Mouse (Mus musculus) urinary bladder, postnatal 25 days (tissue): Measurements from ENCODE around the gene Cnn2.
"Not testable (repeated sequence)": the region's sequence is repeated elsewhere in the genome, so short reads cannot be mapped to it uniquely, and the experiment has no call there.

Source experiments
- DNase-seq: peaks from one replicate; pipeline ENCODE4 v3.0.0; 2022; ENCODE audit warnings: low spot score

The Cnn2 gene

DNA sequence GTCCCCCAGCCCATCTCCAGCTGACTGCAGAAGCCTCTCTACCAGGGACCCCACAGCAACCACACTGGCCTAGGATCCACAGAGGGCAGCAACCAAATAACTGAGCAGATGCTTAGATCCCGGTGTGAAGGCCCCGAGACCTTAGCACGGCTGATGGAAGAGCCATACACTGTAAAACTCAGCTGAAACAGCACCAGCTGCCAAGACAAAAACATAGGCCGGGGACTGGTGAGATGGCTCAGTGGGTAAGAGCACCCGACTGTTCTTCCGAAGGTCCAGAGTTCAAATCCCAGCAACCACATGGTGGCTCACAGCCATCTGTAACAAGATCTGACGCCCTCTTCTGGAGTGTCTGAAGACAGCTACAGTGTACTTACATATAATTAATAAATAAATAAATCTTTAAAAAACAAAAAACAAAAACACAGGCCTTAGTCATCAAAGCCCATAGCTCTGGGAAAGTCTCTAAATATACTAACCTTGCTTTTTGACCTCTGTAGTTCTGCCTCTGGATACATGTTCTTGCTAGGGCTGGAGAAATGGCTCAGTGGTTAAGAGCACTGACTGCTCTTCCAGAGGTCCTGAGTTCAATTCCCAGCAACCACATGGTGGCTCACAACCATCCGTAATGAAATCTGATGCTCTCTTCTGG, 53.2 kb downstream of the Cnn2 start:
- not testable (repeated sequence) for DNase-seq

DNA sequence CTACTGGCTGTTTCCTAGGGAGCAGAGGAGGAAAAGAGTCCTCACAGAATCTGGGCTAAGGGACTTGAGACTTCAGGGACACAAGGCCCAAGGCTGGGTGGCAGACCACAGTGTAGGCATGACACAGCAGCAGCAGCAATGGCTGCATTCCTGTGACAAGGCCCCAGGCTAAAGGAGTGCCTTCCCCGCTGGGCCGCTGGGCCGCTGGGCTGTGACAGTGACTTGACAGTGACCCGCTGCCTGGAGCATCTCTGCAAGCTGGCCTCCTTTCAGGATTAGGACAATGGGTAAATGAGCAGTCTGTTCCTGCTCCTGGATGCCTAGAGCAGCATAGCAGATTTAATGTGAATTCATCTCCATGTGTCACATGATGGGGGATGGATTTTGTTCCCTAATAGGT, 55.7 kb downstream of the Cnn2 start:
- DNase-seq = no peak

DNA sequence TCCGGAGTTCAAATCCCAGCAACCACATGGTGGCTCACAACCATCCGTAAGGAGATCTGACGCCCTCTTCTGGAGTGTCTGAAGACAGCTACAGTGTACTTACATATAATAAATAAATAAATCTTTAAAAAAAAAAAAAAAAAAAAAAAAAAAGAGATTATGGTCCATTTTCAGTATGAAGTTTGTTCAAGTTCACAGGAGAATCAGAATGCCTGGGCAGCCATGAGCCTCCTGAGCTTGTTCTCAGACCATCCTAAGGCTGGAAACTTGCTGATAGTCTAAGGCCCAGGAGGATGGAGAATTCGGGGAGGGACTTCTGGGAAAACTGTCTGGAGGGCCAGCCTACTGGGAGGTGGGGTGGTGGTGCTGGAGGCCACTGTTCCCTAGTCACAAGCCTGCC, 57.0 kb downstream of the Cnn2 start:
- not testable (repeated sequence) for DNase-seq
